ENCODE assay signal across 8 mouse cellular contexts in genomic region chr17:65613463-65614412, GRCm38 (mm10). TPM values are rescaled to one million over a fixed set of nuclear protein-coding genes. Genes with fewer than 3 reads are reported as not detected.
A peak's percentile ranks its signal among the peaks of the same experiment; 100 is the strongest.
DNase-seq lines count a peak whose midpoint lies in the region; ATAC-seq and TF ChIP-seq lines count a peak whose summit lies in the region.

TSS of gene Vapa (minus strand) at chr17:65613555.

- peak within 1 kb of the TSS; percentile 93 for H3K27ac ChIP-seq in bone marrow macrophage, adult 2 months (ENCODE audit: insufficient read depth, low read depth, low read length)
- peak within 1 kb of the TSS; percentile 97 for H3K27ac ChIP-seq in embryonic fibroblast, embryonic 13.5 days (ENCODE audit: insufficient read depth, low read length)
- H3K27ac ChIP-seq in kidney, embryonic 14.5 days (ENCODE audit: low read depth, low read length): peak within 1 kb of the TSS; percentile 100
- peak within 1 kb of the TSS; percentile 100 for H3K27ac ChIP-seq in limb, embryonic 15.5 days

- TF ChIP-seq POLR2A in bone marrow macrophage, adult 2 months (IDR thresholded peaks at IDR 0.05; ENCODE audit: borderline replicate concordance, low read depth, low read length): no peak; the same call in 1 of the 2 replicates
- peak; percentile 90 for TF ChIP-seq POLR2A in embryonic fibroblast, embryonic 13.5 days (IDR thresholded peaks at IDR 0.05; ENCODE audit: low read depth, low read length)

- no peak for TF ChIP-seq CTCF in bone marrow macrophage, adult 2 months (IDR thresholded peaks at IDR 0.05; ENCODE audit: low read depth, low read length)
- no peak for TF ChIP-seq CTCF in embryonic fibroblast, embryonic 13.5 days (IDR thresholded peaks at IDR 0.05; ENCODE audit: borderline replicate concordance, insufficient read depth, low read length)

- peak; percentile 99 for DNase-seq in A20 (ENCODE audit: low read depth, low spot score)
- DNase-seq in heart, adult 9 months (ENCODE audit: low spot score in 2 of 2): peak; percentile 99
- DNase-seq in monocyte, adult 2 months (ENCODE audit: low read depth in 1 of 2, low spot score in 2 of 2): peak; percentile 95 to 99
- DNase-seq in spleen, postnatal 36 days (ENCODE audit: low spot score in 2 of 2): peak; percentile 97

- peak within 1 kb of the TSS; percentile 97 for H3K9ac ChIP-seq in kidney, embryonic 14.5 days (ENCODE audit: low read depth, low read length)
- H3K9ac ChIP-seq in limb, embryonic 15.5 days: peak within 1 kb of the TSS; percentile 99

- H3K4me2 ChIP-seq in kidney, embryonic 14.5 days (replicated peaks; ENCODE audit: low read depth, low read length): peak within 1 kb of the TSS; percentile 71
- peak within 1 kb of the TSS; percentile 59 for H3K4me2 ChIP-seq in limb, embryonic 15.5 days

- no peaks in the 10 kb centered on the region for H3K36me3 ChIP-seq in kidney, embryonic 14.5 days (ENCODE audit: control insufficient read depth, insufficient read depth, low read length)
- H3K36me3 ChIP-seq in limb, embryonic 15.5 days: no peaks in the 10 kb centered on the region

- peaks cover 23% of the 10 kb centered on the region for H3K4me1 ChIP-seq in bone marrow macrophage, adult 2 months (ENCODE audit: control insufficient read depth, insufficient read depth, low read length)
- peaks cover 4% of the 10 kb centered on the region; the same call in 1 of the 2 replicates for H3K4me1 ChIP-seq in embryonic fibroblast, embryonic 13.5 days (ENCODE audit: control insufficient read depth, insufficient read depth, low read length)
- peaks cover 8% of the 10 kb centered on the region; the same call in 1 of the 2 replicates for H3K4me1 ChIP-seq in kidney, embryonic 14.5 days (ENCODE audit: control insufficient read depth, insufficient read depth, low read length)
- peaks cover 22% of the 10 kb centered on the region for H3K4me1 ChIP-seq in limb, embryonic 15.5 days

- no peaks in the 10 kb centered on the region for H3K9me3 ChIP-seq in kidney, embryonic 14.5 days (ENCODE audit: control insufficient read depth, low read length)
- H3K9me3 ChIP-seq in limb, embryonic 15.5 days: no peaks in the 10 kb centered on the region

- WGBS in kidney, embryonic 14.5 days: under 1% methylated on average over 85 of the region's 85 CpGs
- under 1% methylated on average over 83 of the region's 85 CpGs for WGBS in limb, embryonic 15.5 days

- peak within 1 kb of the TSS; percentile 98 for H3K4me3 ChIP-seq in bone marrow macrophage, adult 2 months (ENCODE audit: insufficient read depth, low read length)
- peak within 1 kb of the TSS; percentile 86 for H3K4me3 ChIP-seq in embryonic fibroblast, embryonic 13.5 days (ENCODE audit: insufficient read depth, low read length)
- H3K4me3 ChIP-seq in kidney, embryonic 14.5 days (ENCODE audit: low read length): peak within 1 kb of the TSS; percentile 98
- H3K4me3 ChIP-seq in limb, embryonic 15.5 days: peak within 1 kb of the TSS; percentile 97

- no peaks in the 10 kb centered on the region for H3K27me3 ChIP-seq in kidney, embryonic 14.5 days (ENCODE audit: control insufficient read depth, insufficient read depth, low read length)
- no peaks in the 10 kb centered on the region for H3K27me3 ChIP-seq in limb, embryonic 15.5 days

- peak; percentile 94 for ATAC-seq in kidney, embryonic 14.5 days (ENCODE audit: low FRiP score, low TSS enrichment)
- ATAC-seq in limb, embryonic 15.5 days (ENCODE audit: insufficient number of reproducible peaks, low FRiP score, low TSS enrichment, low read depth): peak; percentile 92

RNA-seq across cellular contexts. Expression of gene Vapa, which starts in this region (rescaled TPM):
- 145 and 149 TPM in 2 replicates for polyA plus RNA-seq in bone marrow macrophage, adult 2 months (2012; ENCODE audit: insufficient read depth, insufficient read length, missing spikeins)
- polyA plus RNA-seq in embryonic fibroblast, embryonic 13.5 days (2011; ENCODE audit: insufficient read length, low read depth, missing spikeins): 202 and 238 TPM in 2 replicates
- polyA plus RNA-seq in kidney, embryonic 14.5 days (2014; fragmentation: Nextera tagmentation; extraction: Ambion mirVana): 190 and 201 TPM in 2 replicates
- polyA plus RNA-seq in limb, embryonic 15.5 days (2015; fragmentation: Nextera tagmentation; extraction: Ambion mirVana): 171 and 181 TPM in 2 replicates

Comparison
In these comparisons a context has a peak if more than half of its experiments do, and no peak if none do; other contexts are left out.
1. Peak in every context shown above with its lines: DNase-seq, ATAC-seq, H3K4me3 ChIP-seq and H3K27ac ChIP-seq.